Mouse (Mus musculus) kidney, postnatal 25 days (tissue): ENCODE measurements around the gene Kcnk4.

ENCODE experiments used
- DNase-seq, 2 experiments: peaks; one replicate each; pipeline ENCODE4 v3.0.0; 2021; ENCODE audit warnings: mixed read lengths in 2 of 2

Gene Kcnk4

GRCm38 (mm10) chr19:6874257-6874656 lies 60.1 kb downstream of the Kcnk4 start:
- DNase-seq: no peak
